Mouse (Mus musculus) adrenal gland, postnatal 25 days (tissue): ENCODE results near the gene Smpd3. TPM values are rescaled to one million over a fixed set of nuclear protein-coding genes. Genes with fewer than 3 reads are reported as not detected.

Experiments
- DNase-seq: peaks from one replicate; pipeline ENCODE4 v3.0.0; 2021; ENCODE audit warnings: mixed read lengths
- total RNA-seq: library from RNA; stranded (reverse); gene quantifications from 2 replicates; pipeline ENCODE4 v1.2.3, GENCODE M21; 2021

The Smpd3 gene
- total RNA-seq, 1 experiment from 2014 or later: 8.0 TPM

DNA sequence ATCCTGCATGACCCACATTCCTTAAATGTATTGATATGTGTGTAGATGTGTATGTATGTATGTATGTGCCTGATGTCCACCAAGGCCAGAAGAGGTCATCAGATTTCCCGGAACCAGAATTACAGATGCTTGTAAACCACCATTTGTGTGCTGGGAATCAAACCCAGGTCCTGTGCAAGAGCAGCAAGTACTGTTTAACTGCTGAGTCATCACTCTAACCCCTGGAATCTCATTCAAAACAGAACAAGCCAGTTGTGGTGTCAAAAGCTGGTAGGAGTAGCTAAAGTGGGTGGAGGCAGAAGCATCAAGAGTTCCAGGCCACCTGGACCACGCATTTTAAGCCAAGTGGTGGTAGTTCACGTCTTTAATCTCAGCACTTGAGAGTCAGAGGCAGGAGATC lies 123.8 kb downstream of the Smpd3 start:
- DNase-seq: no peak

DNA sequence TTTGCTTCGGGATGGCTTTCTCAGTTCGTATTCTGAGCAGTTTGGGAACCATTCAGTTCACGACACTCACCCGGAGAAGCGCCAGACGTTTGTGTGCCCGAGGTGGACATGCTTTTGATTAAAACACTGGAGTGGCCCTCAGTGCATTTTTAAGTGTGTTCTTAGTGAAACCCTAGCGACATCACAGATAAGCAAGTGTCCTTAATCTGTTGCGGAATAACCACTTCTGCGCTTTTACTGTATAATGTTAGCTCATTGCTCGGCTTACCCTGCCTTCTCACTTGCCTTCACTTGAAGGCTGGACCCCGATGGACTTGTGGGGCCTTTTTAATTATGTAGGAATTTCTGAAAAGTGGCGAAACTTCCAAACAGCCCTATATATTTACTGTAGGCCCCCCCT lies 126.4 kb downstream of the Smpd3 start:
- DNase-seq: no peak

DNA sequence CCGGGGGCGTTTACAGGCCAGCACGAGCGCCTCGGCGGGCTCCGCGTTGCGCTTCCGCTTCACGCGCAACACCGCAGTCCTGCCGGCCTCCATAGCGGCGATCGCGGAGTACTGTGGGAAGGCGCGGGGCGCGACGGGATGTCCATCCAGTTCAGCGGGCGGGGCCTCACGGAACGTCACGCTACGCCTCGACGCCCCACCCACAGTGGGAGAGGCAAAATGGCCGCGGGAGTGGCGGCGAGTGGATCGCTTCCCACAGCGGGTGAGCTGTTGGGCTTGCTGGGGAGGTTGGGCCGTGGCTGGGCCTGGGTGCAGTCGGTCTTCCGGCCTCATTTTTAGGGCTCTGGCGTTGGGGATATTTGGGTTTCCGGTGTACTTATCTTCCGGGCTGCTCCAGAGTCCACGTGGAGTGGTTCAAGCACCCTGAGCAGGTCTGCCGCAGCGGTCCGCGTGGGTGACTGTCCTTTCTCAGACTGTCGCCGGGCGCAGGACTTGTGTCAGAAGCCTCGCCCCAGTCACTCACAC lies 126.9 kb downstream of the Smpd3 start, which contains the start of the genes Slc7a6os and Prmt7:
Gene Slc7a6os, minus strand, starts transcription at position 115 of the 525 bp plus-strand sequence.
Gene Prmt7, plus strand, starts transcription at position 116 of the 525 bp plus-strand sequence.
- DNase-seq: peak; percentile 97

DNA sequence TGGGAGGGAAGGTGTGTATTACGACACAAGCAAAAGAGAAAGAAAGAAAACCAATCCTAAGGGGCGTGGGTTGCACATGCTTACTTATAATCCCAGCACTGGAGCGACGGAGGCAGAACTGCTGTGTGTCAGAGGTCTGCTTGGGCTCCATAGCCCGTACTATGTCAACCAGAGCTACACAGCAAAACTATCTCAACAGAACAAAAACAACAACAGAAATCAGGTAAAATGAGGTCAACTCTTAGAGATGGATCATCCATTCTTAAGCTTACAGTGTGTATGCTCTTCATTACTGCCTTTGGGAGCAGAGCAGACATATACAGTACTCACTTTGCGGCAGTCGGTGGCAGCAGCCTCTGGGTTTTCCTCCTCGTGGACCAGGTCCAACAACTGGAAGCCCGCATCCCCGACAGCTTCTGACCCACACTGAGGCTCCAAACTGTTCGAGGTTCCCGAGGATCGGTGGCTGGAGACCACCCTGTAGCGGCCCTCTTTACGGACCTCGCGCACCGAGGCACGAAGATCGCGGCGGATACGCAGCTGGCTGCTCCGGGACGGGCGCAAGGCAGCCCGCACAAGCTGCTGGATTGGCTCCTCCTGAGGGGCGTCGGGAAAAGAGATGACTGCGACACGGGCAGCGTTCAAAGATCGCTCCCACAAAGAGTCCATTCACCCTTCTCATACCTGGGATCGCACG lies 127.6 kb downstream of the Smpd3 start:
- DNase-seq: no peak

Other genes with a start within 250 kb of the Smpd3 start
- gene Esrp2, start 201.0 kb downstream of the Smpd3 start, total RNA-seq: 2.0 and 3.9 TPM in 2 replicates
- gene Pla2g15, start 187.6 kb downstream of the Smpd3 start, total RNA-seq: 27.6 and 27.7 TPM in 2 replicates
- gene Slc7a6, start 169.1 kb downstream of the Smpd3 start, total RNA-seq: 25.6 and 29.0 TPM in 2 replicates
- 28.5 and 30.2 TPM in 2 replicates for gene Slc7a6os, start 127.1 kb downstream of the Smpd3 start, total RNA-seq
- gene Prmt7, start 127.1 kb downstream of the Smpd3 start, total RNA-seq: 28.4 and 31.1 TPM in 2 replicates
- 5.6 and 8.3 TPM in 2 replicates for gene Zfp90, start 77.3 kb upstream of the Smpd3 start, total RNA-seq
- gene 6030452D12Rik, start 162.5 kb upstream of the Smpd3 start, total RNA-seq: not detected in 2 replicates
- 0.27 and 0.52 TPM in 2 replicates for gene Cdh3, start 172.9 kb upstream of the Smpd3 start, total RNA-seq
- gene Gm10073, start 235.5 kb upstream of the Smpd3 start, total RNA-seq: 101 and 113 TPM in 2 replicates